Mouse (Mus musculus) MEL (cell line): ENCODE results near the gene Creb5. TPM values are rescaled to one million over a fixed set of nuclear protein-coding genes. Genes with fewer than 3 reads are reported as not detected.

ENCODE experiments used
- DNase-seq: peaks from one replicate; pipeline ENCODE4 v3.0.0; 2011; ENCODE audit warnings: low read depth, low spot score
- H3K27ac ChIP-seq: 2 replicates; pipeline ENCODE4 v1.5.1; 2012; ENCODE audit warnings: low read depth, mild to moderate bottlenecking, control low read depth, low read length, moderate library complexity; ENCODE audit not compliant: control insufficient read depth
- H3K27me3 ChIP-seq, 2 experiments: fragments of 150-350 bp in 1 of 2; sonication (generic) in 1 of 2; 2 replicates each; pipeline ENCODE4 v1.6.1; 2012; ENCODE audit warnings: low read length in 2 of 2, mild to moderate bottlenecking in 2 of 2, improper control_type of control experiment in 1 of 2, moderate library complexity in 1 of 2; ENCODE audit not compliant: insufficient read depth in 2 of 2, control insufficient read depth in 1 of 2
- H3K36me3 ChIP-seq, 2 experiments: 2 replicates each; pipeline ENCODE4 v1.6.1; 2012 to 2014; ENCODE audit warnings: low read length in 2 of 2, improper control_type of control experiment in 1 of 2, inconsistent platforms in 1 of 2, mild to moderate bottlenecking in 1 of 2; ENCODE audit not compliant: insufficient read depth in 2 of 2, control insufficient read depth in 1 of 2
- H3K4me1 ChIP-seq, 2 experiments: fragments of 150-350 bp in 1 of 2; sonication (generic) in 1 of 2; 2 replicates each; pipeline ENCODE4 v1.6.1; 2012; ENCODE audit warnings: low read length in 2 of 2, improper control_type of control experiment in 1 of 2, mild to moderate bottlenecking in 1 of 2; ENCODE audit not compliant: insufficient read depth in 2 of 2, control insufficient read depth in 1 of 2
- H3K4me3 ChIP-seq, 2 experiments: fragments of 150-350 bp in 1 of 2; sonication (generic) in 1 of 2; 2 replicates each; pipeline ENCODE4 v1.5.1; 2012; ENCODE audit warnings: low read depth in 2 of 2, low read length in 2 of 2, mild to moderate bottlenecking in 2 of 2, moderate library complexity in 2 of 2, control low read depth in 1 of 2, improper control_type of control experiment in 1 of 2; ENCODE audit not compliant: control insufficient read depth in 1 of 2, insufficient read depth in 1 of 2
- H3K79me2 ChIP-seq: 2 replicates; pipeline ENCODE4 v1.6.1; 2012; ENCODE audit warnings: mild to moderate bottlenecking, low read length, moderate library complexity; ENCODE audit not compliant: control insufficient read depth, poor library complexity, insufficient read depth
- H3K9ac ChIP-seq: 2 replicates; pipeline ENCODE4 v1.6.1; 2012; ENCODE audit warnings: low read depth, mild to moderate bottlenecking, control low read depth, low read length, moderate library complexity; ENCODE audit not compliant: control insufficient read depth, poor library complexity, severe bottlenecking
- H3K9me3 ChIP-seq: fragments of 150-350 bp; sonication (generic); replicated peaks from 2 replicates; pipeline ENCODE4 v1.6.1; 2012; ENCODE audit warnings: mild to moderate bottlenecking, low read length, improper control_type of control experiment, moderate library complexity; ENCODE audit not compliant: insufficient read depth
- BHLHE40 ChIP-seq: IDR thresholded peaks from 2 replicates; pipeline ENCODE4 v1.6.1; 2012; ENCODE audit warnings: low read depth, mild to moderate bottlenecking, inconsistent platforms, low read length, improper control_type of control experiment, borderline replicate concordance
- E2F4 ChIP-seq: IDR thresholded peaks from 2 replicates; pipeline ENCODE4 v1.6.1; 2011; ENCODE audit warnings: low read depth, low read length, improper control_type of control experiment, borderline replicate concordance
- ETS1 ChIP-seq: IDR thresholded peaks from 2 replicates; pipeline ENCODE4 v1.6.1; 2012; ENCODE audit warnings: low read depth, mild to moderate bottlenecking, inconsistent platforms, low read length, improper control_type of control experiment, moderate library complexity
- GABPA ChIP-seq: IDR thresholded peaks from 2 replicates; pipeline ENCODE4 v1.6.1; 2012; ENCODE audit warnings: low read depth, mild to moderate bottlenecking, inconsistent platforms, low read length, improper control_type of control experiment, moderate library complexity
- JUND ChIP-seq: IDR thresholded peaks from 2 replicates; pipeline ENCODE4 v1.6.1; 2011; ENCODE audit warnings: low read depth, mild to moderate bottlenecking, improper control_type of control experiment, low read length
- KAT2A ChIP-seq: conservative IDR thresholded peaks from 2 replicates; pipeline ENCODE4 v1.6.1; 2012; ENCODE audit warnings: low read depth, low read length, improper control_type of control experiment, inconsistent platforms
- MAX ChIP-seq: IDR thresholded peaks from 2 replicates; pipeline ENCODE4 v1.6.1; 2011; ENCODE audit warnings: low read length, improper control_type of control experiment
- MAZ ChIP-seq: IDR thresholded peaks from 2 replicates; pipeline ENCODE4 v1.6.1; 2012; ENCODE audit warnings: low read depth, mild to moderate bottlenecking, inconsistent platforms, low read length, improper control_type of control experiment
- MEF2A ChIP-seq: IDR thresholded peaks from 2 replicates; pipeline ENCODE4 v1.6.1; 2014; ENCODE audit warnings: low read depth, mild to moderate bottlenecking, inconsistent platforms, low read length, improper control_type of control experiment; ENCODE audit not compliant: poor library complexity, insufficient replicate concordance, severe bottlenecking; ENCODE audit errors: extremely low read depth
- MYC ChIP-seq: IDR thresholded peaks from 2 replicates; pipeline ENCODE4 v1.6.1; 2011; ENCODE audit warnings: low read depth, mild to moderate bottlenecking, low read length, improper control_type of control experiment, moderate library complexity
- NRF1 ChIP-seq: IDR thresholded peaks from 2 replicates; pipeline ENCODE4 v1.6.1; 2014; ENCODE audit warnings: low read depth, mild to moderate bottlenecking, inconsistent platforms, low read length, improper control_type of control experiment, moderate library complexity; ENCODE audit not compliant: poor library complexity, insufficient read depth, severe bottlenecking
- POLR2A ChIP-seq, 2 experiments: IDR thresholded peaks; 2 replicates each; pipeline ENCODE4 v1.6.1; 2011 to 2012; ENCODE audit warnings: low read length in 2 of 2, mild to moderate bottlenecking in 2 of 2, control low read depth in 1 of 2, improper control_type of control experiment in 1 of 2, low read depth in 1 of 2, moderate library complexity in 1 of 2; ENCODE audit not compliant: control insufficient read depth in 1 of 2, insufficient read depth in 1 of 2, poor library complexity in 1 of 2
- POLR2AphosphoS5 ChIP-seq: IDR thresholded peaks from 2 replicates; pipeline ENCODE4 v1.6.1; 2012; ENCODE audit warnings: low read depth, borderline replicate concordance, mild to moderate bottlenecking, inconsistent platforms, low read length, moderate library complexity, mixed read lengths
- RAD21 ChIP-seq: IDR thresholded peaks from 2 replicates; pipeline ENCODE4 v1.6.1; 2011; ENCODE audit warnings: mild to moderate bottlenecking, low read depth, low read length, improper control_type of control experiment
- RCOR1 ChIP-seq: IDR thresholded peaks from 2 replicates; pipeline ENCODE4 v1.6.1; 2012; ENCODE audit warnings: low read depth, mild to moderate bottlenecking, inconsistent platforms, low read length, improper control_type of control experiment
- SIN3A ChIP-seq: IDR thresholded peaks from 2 replicates; pipeline ENCODE4 v1.6.1; 2012; ENCODE audit warnings: low read length, improper control_type of control experiment, inconsistent platforms
- SMC3 ChIP-seq: IDR thresholded peaks from 2 replicates; pipeline ENCODE4 v1.6.1; 2011; ENCODE audit warnings: low read depth, low read length, improper control_type of control experiment
- TBP ChIP-seq: IDR thresholded peaks from 2 replicates; pipeline ENCODE4 v1.8.0; 2011; ENCODE audit warnings: low read depth, low read length, improper control_type of control experiment
- TCF12 ChIP-seq: IDR thresholded peaks from 2 replicates; pipeline ENCODE4 v1.6.1; 2014; ENCODE audit warnings: low read depth, mild to moderate bottlenecking, inconsistent platforms, low read length, improper control_type of control experiment, moderate library complexity
- UBTF ChIP-seq: IDR thresholded peaks from 2 replicates; pipeline ENCODE4 v1.6.1; 2012; ENCODE audit warnings: low read depth, mild to moderate bottlenecking, inconsistent platforms, low read length, improper control_type of control experiment, moderate library complexity, borderline replicate concordance; ENCODE audit not compliant: insufficient read depth
- USF1 ChIP-seq: IDR thresholded peaks from 2 replicates; pipeline ENCODE4 v1.6.1; 2014; ENCODE audit warnings: low read depth, mild to moderate bottlenecking, inconsistent platforms, low read length, improper control_type of control experiment, moderate library complexity
- USF2 ChIP-seq, 2 experiments: IDR thresholded peaks; 2 replicates each; pipeline ENCODE4 v1.6.1; 2011 to 2012; ENCODE audit warnings: improper control_type of control experiment in 2 of 2, low read length in 2 of 2, borderline replicate concordance in 1 of 2, inconsistent platforms in 1 of 2, low read depth in 1 of 2, mild to moderate bottlenecking in 1 of 2; ENCODE audit not compliant: insufficient read depth in 1 of 2
- ZC3H11A ChIP-seq: IDR thresholded peaks from 2 replicates; pipeline ENCODE4 v1.6.1; 2012; ENCODE audit warnings: low read depth, mild to moderate bottlenecking, inconsistent platforms, low read length, improper control_type of control experiment
- ZKSCAN1 ChIP-seq: IDR thresholded peaks from 2 replicates; pipeline ENCODE4 v1.6.1; 2012; ENCODE audit warnings: low read depth, mild to moderate bottlenecking, inconsistent platforms, low read length, improper control_type of control experiment, moderate library complexity
- ZMIZ1 ChIP-seq: IDR thresholded peaks from 2 replicates; pipeline ENCODE4 v1.6.1; 2012; ENCODE audit warnings: low read depth, mild to moderate bottlenecking, inconsistent platforms, low read length, improper control_type of control experiment, moderate library complexity
- ZNF384 ChIP-seq: IDR thresholded peaks from 2 replicates; pipeline ENCODE4 v1.6.1; 2012; ENCODE audit warnings: low read depth, mild to moderate bottlenecking, inconsistent platforms, low read length, improper control_type of control experiment
- polyA plus RNA-seq, 2 experiments: library from polyadenylated mRNA; stranded (reverse) in 1 of 2; unstranded in 1 of 2; fragments of >175 nt in 1 of 2; fragments of >200 nt in 1 of 2; gene quantifications; 2 replicates each; pipeline versions ENCODE4 v1.2.1 to v1.2.4; 2012; ENCODE audit warnings: low replicate concordance in 2 of 2, low read depth in 1 of 2; ENCODE audit not compliant: insufficient read length in 2 of 2, insufficient read depth in 1 of 2, missing spikeins in 1 of 2
- total RNA-seq: library from RNA; depleted of rRNA; stranded (reverse); fragments of 300-350 nt; gene quantifications from 2 replicates; pipeline ENCODE4 v1.2.3, GENCODE M21; 2012; rRNA removed

Gene Creb5
- total RNA-seq, result not detected in 2 replicates
- polyA plus RNA-seq, result not detected

GRCm38 (mm10) chr6:53287038-53287561 lies at the start of gene Creb5:
Gene Creb5, plus strand, starts transcription at chr6:53287270.
- Histone ChIP-seq H3K9ac (no peak within 1 kb of the TSS), H3K4me3 (no peak within 1 kb of the TSS), H3K4me1 (no peaks in the 10 kb centered on the region), H3K36me3 (no peaks in the 10 kb centered on the region), H3K27ac (no peak within 1 kb of the TSS), H3K27me3 (no peaks in the 10 kb centered on the region), H3K9me3 (no peaks in the 10 kb centered on the region), H3K79me2 (no peaks in the 10 kb centered on the region)
- no peak for DNase-seq
- TF ChIP-seq ZC3H11A (no peak), NRF1 (no peak), MAZ (no peak), MYC (no peak), USF2 (IDR thresholded peaks at IDR 0.05; ENCODE audit: borderline replicate concordance in 1 of 2, insufficient read depth in 1 of 2, low read depth in 1 of 2, low read length in 2 of 2) (no peak), SIN3A (no peak), POLR2AphosphoS5 (no peak), MEF2A (no peak), GABPA (no peak), KAT2A (no peak), ZKSCAN1 (no peak), E2F4 (no peak), USF1 (no peak), UBTF (no peak), RCOR1 (no peak), ZNF384 (no peak), RAD21 (no peak), TBP (no peak)

DNA sequence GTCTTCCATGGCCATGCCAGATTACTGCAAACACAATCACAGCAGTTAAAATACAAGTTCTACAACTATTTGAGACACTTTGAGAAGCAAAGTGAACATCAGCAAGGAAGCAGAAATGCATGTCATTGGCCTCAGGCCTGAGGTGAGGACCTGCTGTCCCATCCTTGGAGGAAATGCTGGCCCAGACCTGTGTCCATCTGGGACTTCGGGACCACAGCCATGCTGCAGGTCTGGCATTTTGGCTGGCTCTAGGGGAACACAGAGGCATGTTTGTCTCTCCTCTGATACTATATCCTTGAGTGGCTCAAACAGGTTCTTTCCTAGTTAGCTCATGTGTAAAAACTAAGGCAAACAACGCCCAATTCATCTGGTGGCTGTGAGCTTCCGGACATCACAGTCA lies 27.2 kb upstream of the Creb5 start:
- no peaks in the 10 kb centered on the region for H3K4me1 ChIP-seq

More for the DNA sequence above, 27.2 kb upstream of the Creb5 start:
- Histone ChIP-seq H3K9ac (no peak overlapping the region), H3K4me3 (no peak overlapping the region)
- TF ChIP-seq MAX, result no peak
- TF ChIP-seq ETS1, result no peak
- TF ChIP-seq NRF1, result no peak
- no peak for TF ChIP-seq MEF2A
- no peak for TF ChIP-seq MAZ
- no peak for TF ChIP-seq ZMIZ1
- no peak for TF ChIP-seq ZNF384
- TF ChIP-seq JUND, result no peak
- no peak for TF ChIP-seq POLR2AphosphoS5
- no peak for TF ChIP-seq SMC3
- no peak for TF ChIP-seq BHLHE40
- no peak for TF ChIP-seq TCF12
- TF ChIP-seq POLR2A (IDR thresholded peaks at IDR 0.05; ENCODE audit: control insufficient read depth in 1 of 2, insufficient read depth in 1 of 2, low read depth in 1 of 2, low read length in 2 of 2, poor library complexity in 1 of 2), result no peak
- no peak for TF ChIP-seq RCOR1
- TF ChIP-seq, all 39 proteins: peak for 0
- H3K27me3 ChIP-seq, result no peaks in the 10 kb centered on the region
- DNase-seq, result no peak
- no peaks in the 10 kb centered on the region for H3K79me2 ChIP-seq
- H3K36me3 ChIP-seq, result no peaks in the 10 kb centered on the region
- H3K27ac ChIP-seq, result no peak overlapping the region
- H3K9me3 ChIP-seq, result no peaks in the 10 kb centered on the region
